Mouse (Mus musculus) small intestine, adult 2 months (tissue): ENCODE measurements around the gene Vps72.

Experiments
- CTCF ChIP-seq: fragments of 200-500 bp; IDR thresholded peaks from 2 replicates; pipeline ENCODE4 v1.5.1; 2012; ENCODE audit warnings: low read depth, mild to moderate bottlenecking, control low read depth, inconsistent platforms, low read length, moderate library complexity, mixed read lengths; ENCODE audit not compliant: insufficient replicate concordance, insufficient read length; ENCODE audit errors: extremely low read depth
- POLR2A ChIP-seq: fragments of 200-500 bp; IDR thresholded peaks from 2 replicates; pipeline ENCODE4 v1.6.1; 2012; ENCODE audit warnings: low read depth, mild to moderate bottlenecking, control low read depth, inconsistent platforms, low read length, moderate library complexity

DNA sequence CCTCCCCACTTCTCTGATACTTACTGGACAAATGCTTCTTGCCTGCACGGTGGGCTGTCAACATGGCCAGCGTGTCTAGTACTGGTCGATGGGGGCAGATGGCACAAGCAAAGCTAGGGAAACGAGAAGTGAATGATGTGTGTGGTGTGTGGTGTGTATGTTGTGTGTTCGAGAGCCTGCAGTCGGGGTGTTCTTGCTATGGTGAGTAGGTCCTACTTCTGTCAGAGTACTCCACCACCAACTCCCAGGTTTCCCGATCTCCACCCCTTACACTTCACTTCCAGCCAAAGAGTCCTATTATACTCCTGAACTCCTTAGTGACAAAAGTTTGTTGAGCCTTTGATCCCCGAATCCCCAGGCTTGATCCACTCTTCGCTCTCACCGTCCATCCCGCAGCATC is 22.4 kb downstream of the Vps72 start:
- TF ChIP-seq POLR2A, result no peak
- TF ChIP-seq CTCF, result no peak
